Mouse (Mus musculus) retina, postnatal 7 days (tissue): ENCODE data around the gene Sfxn1.

Experiments
- DNase-seq: peaks from one replicate; pipeline ENCODE4 v3.0.0-alpha.2; 2012; ENCODE audit warnings: low read depth, low spot score

Gene Sfxn1

GRCm38 (mm10) chr13:54115779-54116178, 44.1 kb downstream of the Sfxn1 start:
- no peak for DNase-seq

- DNase-seq, result no peak
These were observed 46.7 kb downstream of the Sfxn1 start for GRCm38 (mm10) chr13:54118355-54118754.

- DNase-seq, result no peak
These were observed 66.2 kb downstream of the Sfxn1 start for GRCm38 (mm10) chr13:54137756-54138410.

GRCm38 (mm10) chr13:54143788-54144187, 72.1 kb downstream of the Sfxn1 start:
- no peak for DNase-seq

- DNase-seq, result no peak
These were observed 73.0 kb downstream of the Sfxn1 start for GRCm38 (mm10) chr13:54144624-54145023.

- DNase-seq, result no peak
These were observed 75.7 kb downstream of the Sfxn1 start for GRCm38 (mm10) chr13:54147328-54147727.

GRCm38 (mm10) chr13:54152421-54152820, 80.8 kb downstream of the Sfxn1 start:
- no peak for DNase-seq

- DNase-seq, result no peak
These were observed 81.2 kb downstream of the Sfxn1 start for GRCm38 (mm10) chr13:54152911-54153310.

GRCm38 (mm10) chr13:54153672-54154218, 82.1 kb downstream of the Sfxn1 start:
- no peak for DNase-seq

GRCm38 (mm10) chr13:54155822-54156221, 84.2 kb downstream of the Sfxn1 start:
- DNase-seq, result no peak
